Mouse (Mus musculus): ENCODE data around the gene Olfr161. TPM values are rescaled to one million over a fixed set of nuclear protein-coding genes. Genes with fewer than 3 reads are reported as not detected.
"Not testable (repeated sequence)": the region's sequence is repeated elsewhere in the genome, so short reads cannot be mapped to it uniquely, and the experiment has no call there.

The Olfr161 gene
- not detected in 2 replicates for polyA plus RNA-seq (2015; fragmentation: Nextera tagmentation; extraction: Ambion mirVana)

- 70% methylated on average over 1 of the region's 1 CpGs for WGBS
- Histone ChIP-seq H3K27me3 (replicated peaks; ENCODE audit: control insufficient read depth, insufficient read depth, low read length) (no peaks in the 10 kb centered on the region), H3K36me3 (ENCODE audit: control insufficient read depth, insufficient read depth) (no peaks in the 10 kb centered on the region), H3K9ac (ENCODE audit: low read depth, low read length) (no peak within 1 kb of the TSS), H3K4me2 (replicated peaks; ENCODE audit: low read depth) (no peak within 1 kb of the TSS), H3K27ac (ENCODE audit: low read depth, low read length) (no peak within 1 kb of the TSS), H3K4me3 (ENCODE audit: low read depth, low read length) (no peak within 1 kb of the TSS), H3K9me3 (ENCODE audit: control insufficient read depth) (0 out of 2 replicates have a peak, but pooled peaks cover 2% of the 10 kb centered on the region), H3K4me1 (replicated peaks; ENCODE audit: control insufficient read depth, insufficient read depth, low read length) (no peaks in the 10 kb centered on the region)
- no peak for ATAC-seq
- TF ChIP-seq CTCF (IDR thresholded peaks at IDR 0.05; ENCODE audit: low read depth), result no peak
Measured at GRCm38 (mm10) chr16:3590691-3591090, at the start of gene Olfr161. TSS of gene Olfr161 (plus strand) at chr16:3591042.

GRCm38 (mm10) chr16:3563553-3563952 lies 27.3 kb upstream of the Olfr161 start:
- no peak for ATAC-seq
- no peak overlapping the region for H3K4me2 ChIP-seq (replicated peaks; ENCODE audit: low read depth)
- TF ChIP-seq CTCF (IDR thresholded peaks at IDR 0.05; ENCODE audit: low read depth), result no peak
- no peaks in the 10 kb centered on the region for H3K36me3 ChIP-seq (ENCODE audit: control insufficient read depth, insufficient read depth)
- H3K27ac ChIP-seq (ENCODE audit: low read depth, low read length), result no peak overlapping the region
- no peaks in the 10 kb centered on the region for H3K4me1 ChIP-seq (replicated peaks; ENCODE audit: control insufficient read depth, insufficient read depth, low read length)
- no peaks in the 10 kb centered on the region for H3K9me3 ChIP-seq (ENCODE audit: control insufficient read depth)
- no peak overlapping the region for H3K4me3 ChIP-seq (ENCODE audit: low read depth, low read length)
- no peak overlapping the region for H3K9ac ChIP-seq (ENCODE audit: low read depth, low read length)
- H3K27me3 ChIP-seq (replicated peaks; ENCODE audit: control insufficient read depth, insufficient read depth, low read length), result no peaks in the 10 kb centered on the region

- H3K4me2 ChIP-seq (replicated peaks; ENCODE audit: low read depth); H3K36me3 ChIP-seq (ENCODE audit: control insufficient read depth, insufficient read depth); H3K4me3 ChIP-seq (ENCODE audit: low read depth, low read length); H3K27me3 ChIP-seq (replicated peaks; ENCODE audit: control insufficient read depth, insufficient read depth, low read length); H3K9ac ChIP-seq (ENCODE audit: low read depth, low read length); H3K27ac ChIP-seq (ENCODE audit: low read depth, low read length); H3K4me1 ChIP-seq (replicated peaks; ENCODE audit: control insufficient read depth, insufficient read depth, low read length); ATAC-seq; H3K9me3 ChIP-seq (ENCODE audit: control insufficient read depth): not testable (repeated sequence)
- WGBS, result 69% methylated on average over 1 of the region's 1 CpGs
Measured at GRCm38 (mm10) chr16:3577658-3578057, 13.2 kb upstream of the Olfr161 start.

GRCm38 (mm10) chr16:3578227-3578848 lies 12.5 kb upstream of the Olfr161 start:
- H3K9me3 ChIP-seq (ENCODE audit: control insufficient read depth), result not testable (repeated sequence)

GRCm38 (mm10) chr16:3631376-3631775 lies 40.5 kb downstream of the Olfr161 start:
- H3K4me1 ChIP-seq (replicated peaks; ENCODE audit: control insufficient read depth, insufficient read depth, low read length); H3K36me3 ChIP-seq (ENCODE audit: control insufficient read depth, insufficient read depth); H3K27me3 ChIP-seq (replicated peaks; ENCODE audit: control insufficient read depth, insufficient read depth, low read length); ATAC-seq; H3K4me3 ChIP-seq (ENCODE audit: low read depth, low read length); H3K9ac ChIP-seq (ENCODE audit: low read depth, low read length); H3K27ac ChIP-seq (ENCODE audit: low read depth, low read length); H3K9me3 ChIP-seq (ENCODE audit: control insufficient read depth); H3K4me2 ChIP-seq (replicated peaks; ENCODE audit: low read depth): not testable (repeated sequence)
- WGBS, result 82% methylated on average over 5 of the region's 5 CpGs

More at GRCm38 (mm10) chr16:3578227-3578848, 12.5 kb upstream of the Olfr161 start:
- ATAC-seq; H3K4me1 ChIP-seq (replicated peaks; ENCODE audit: control insufficient read depth, insufficient read depth, low read length); H3K4me3 ChIP-seq (ENCODE audit: low read depth, low read length); H3K27ac ChIP-seq (ENCODE audit: low read depth, low read length); H3K36me3 ChIP-seq (ENCODE audit: control insufficient read depth, insufficient read depth); H3K9ac ChIP-seq (ENCODE audit: low read depth, low read length); H3K27me3 ChIP-seq (replicated peaks; ENCODE audit: control insufficient read depth, insufficient read depth, low read length); H3K4me2 ChIP-seq (replicated peaks; ENCODE audit: low read depth): not testable (repeated sequence)
- 79% methylated on average over 1 of the region's 1 CpGs for WGBS

- H3K9ac ChIP-seq (ENCODE audit: low read depth, low read length); H3K27ac ChIP-seq (ENCODE audit: low read depth, low read length); H3K4me1 ChIP-seq (replicated peaks; ENCODE audit: control insufficient read depth, insufficient read depth, low read length); H3K27me3 ChIP-seq (replicated peaks; ENCODE audit: control insufficient read depth, insufficient read depth, low read length); ATAC-seq; H3K9me3 ChIP-seq (ENCODE audit: control insufficient read depth); H3K36me3 ChIP-seq (ENCODE audit: control insufficient read depth, insufficient read depth): not testable (repeated sequence)
- Histone ChIP-seq H3K4me3 (ENCODE audit: low read depth, low read length) (peak overlapping the region; percentile 7; the same call in 1 of the 2 replicates), H3K4me2 (replicated peaks; ENCODE audit: low read depth) (peak overlapping the region; percentile 53)
- 33% methylated on average over 27 of the region's 27 CpGs for WGBS
- TF ChIP-seq CTCF (IDR thresholded peaks at IDR 0.05; ENCODE audit: low read depth), result peak; percentile 56
Measured at GRCm38 (mm10) chr16:3632572-3633361, 41.9 kb downstream of the Olfr161 start.

Other genes with a start within 250 kb of the Olfr161 start
- gene Mefv, start 127.1 kb downstream of the Olfr161 start, polyA plus RNA-seq (2015; fragmentation: Nextera tagmentation; extraction: Ambion mirVana), result 0.12 and 0.18 TPM in 2 replicates
- 14.7 and 16.3 TPM in 2 replicates for gene Zfp263, start 153.1 kb downstream of the Olfr161 start, polyA plus RNA-seq (2015; fragmentation: Nextera tagmentation; extraction: Ambion mirVana)
- gene Olfr15, start 239.8 kb downstream of the Olfr161 start, polyA plus RNA-seq (2015; fragmentation: Nextera tagmentation; extraction: Ambion mirVana), result not detected in 2 replicates

Measured in intestine, postnatal 0 days (tissue).